Mouse (Mus musculus) hindbrain, embryonic 10.5 days (tissue): ENCODE data around the gene Layn. TPM values are rescaled to one million over a fixed set of nuclear protein-coding genes. Genes with fewer than 3 reads are reported as not detected.

Experiments used
- microRNA counts: library from miRNA; unstranded; fragments of <30 nt; microRNA quantifications from one replicate; lab custom pipeline; 2017
- polyA plus RNA-seq: library from polyadenylated mRNA; unstranded; fragments of >200 nt; fragmentation: Nextera tagmentation; extraction: Ambion mirVana; gene quantifications from 2 replicates; pipeline ENCODE4 v1.2.1, GENCODE M21; 2016

The Layn gene
- polyA plus RNA-seq, 1 experiment from 2014 or later, result 0.98 TPM

MicroRNAs within 50 kb of the gene (microRNA counts, 519-probe panel; counts per million panel counts)
- microRNA mmu-miR-34b-3p (lab: Ali Mortazavi, UCI) (1,255 counts per million, percentile 77 among the panel's probes with 10 or more counts), microRNA mmu-miR-34b-5p (lab: Ali Mortazavi, UCI) (1,255 counts per million, percentile 77 among the panel's probes with 10 or more counts), microRNA mmu-miR-34c (lab: Ali Mortazavi, UCI) (1,255 counts per million, percentile 77 among the panel's probes with 10 or more counts)

Other genes starting within 250 kb of the Layn start
- 120 and 147 TPM in 2 replicates for gene Ppp2r1b, start 231.8 kb downstream of the Layn start, polyA plus RNA-seq
- gene Sik2, start 68.0 kb downstream of the Layn start, polyA plus RNA-seq, result 14.2 and 14.7 TPM in 2 replicates
- not detected in 2 replicates for gene Btg4, start 16.2 kb downstream of the Layn start, polyA plus RNA-seq
- gene 4833427G06Rik, start 25.0 kb upstream of the Layn start, polyA plus RNA-seq, result 0.45 and 2.1 TPM in 2 replicates
- gene Gm32742, start 88.4 kb upstream of the Layn start, polyA plus RNA-seq, result 0.03 TPM in 1 of 2 replicates, not detected in the other
- not detected in 2 replicates for gene Pou2af1, start 136.6 kb upstream of the Layn start, polyA plus RNA-seq
- 1.6 and 1.9 TPM in 2 replicates for gene Colca2, start 201.5 kb upstream of the Layn start, polyA plus RNA-seq